Mouse (Mus musculus): ENCODE measurements at regions not wholly inside any gene's neighbourhood (a gene's known extent, or its start where the extent isn't known, plus 50 kb on each side); places are given as distances from the start of the nearest gene placed in this dataset.
"Not testable (repeated sequence)": the region's sequence is repeated elsewhere in the genome, so short reads cannot be mapped to it uniquely, and the experiment has no call there.

- no peak for ATAC-seq (ENCODE audit: low read depth)
- Histone ChIP-seq H3K4me1 (replicated peaks; ENCODE audit: control insufficient read depth, insufficient read depth, low read length) (no peaks in the 10 kb centered on the region), H3K27me3 (ENCODE audit: control insufficient read depth, insufficient read depth, low read depth, low read length) (no peaks in the 10 kb centered on the region), H3K9me3 (ENCODE audit: control insufficient read depth, low read length) (no peaks in the 10 kb centered on the region), H3K4me2 (ENCODE audit: low read depth, low read length) (no peak overlapping the region), H3K36me3 (ENCODE audit: control insufficient read depth, insufficient read depth, low read length) (no peaks in the 10 kb centered on the region), H3K4me3 (ENCODE audit: low read length) (no peak overlapping the region), H3K27ac (ENCODE audit: low read length) (no peak overlapping the region), H3K9ac (ENCODE audit: low read length) (no peak overlapping the region)
- 52% methylated on average over 9 of the region's 9 CpGs for WGBS
Measured at GRCm38 (mm10) chr13:52306783-52307440, 224.2 kb downstream of the Diras2 start.

DNA sequence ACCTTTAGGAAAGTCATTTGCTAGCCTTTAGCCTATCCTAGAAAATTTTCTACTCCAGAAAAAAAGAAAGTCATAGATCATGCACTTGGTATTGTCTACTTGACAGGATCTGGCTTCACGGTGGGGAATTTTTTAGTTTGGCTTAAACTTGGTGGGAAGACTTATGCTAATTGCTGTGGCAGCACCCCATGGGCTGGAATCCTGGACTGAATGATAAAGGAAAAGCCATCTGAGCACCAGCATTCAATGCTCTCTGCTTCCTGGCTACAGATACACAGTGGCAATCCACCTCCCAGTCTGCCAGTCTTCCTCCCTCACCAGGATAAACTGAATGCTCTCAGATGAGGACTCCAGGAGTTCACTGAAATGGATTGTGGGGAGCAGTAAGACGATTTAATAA is 220.1 kb downstream of the Diras2 start:
- WGBS, result 27% methylated on average over 2 of the region's 2 CpGs
- Histone ChIP-seq H3K4me1 (replicated peaks; ENCODE audit: control insufficient read depth, insufficient read depth, low read length) (no peaks in the 10 kb centered on the region), H3K4me2 (ENCODE audit: low read depth, low read length) (no peak overlapping the region), H3K9ac (ENCODE audit: low read length) (no peak overlapping the region), H3K36me3 (ENCODE audit: control insufficient read depth, insufficient read depth, low read length) (no peaks in the 10 kb centered on the region), H3K4me3 (ENCODE audit: low read length) (no peak overlapping the region), H3K9me3 (ENCODE audit: control insufficient read depth, low read length) (no peaks in the 10 kb centered on the region), H3K27me3 (ENCODE audit: control insufficient read depth, insufficient read depth, low read depth, low read length) (no peaks in the 10 kb centered on the region), H3K27ac (ENCODE audit: low read length) (no peak overlapping the region)
- no peak for ATAC-seq (ENCODE audit: low read depth)

GRCm38 (mm10) chr13:52318276-52318675 is 212.8 kb downstream of the Diras2 start:
- Histone ChIP-seq H3K27ac (ENCODE audit: low read length) (no peak overlapping the region), H3K9ac (ENCODE audit: low read length) (no peak overlapping the region), H3K4me3 (ENCODE audit: low read length) (no peak overlapping the region), H3K27me3 (ENCODE audit: control insufficient read depth, insufficient read depth, low read depth, low read length) (no peaks in the 10 kb centered on the region), H3K4me2 (ENCODE audit: low read depth, low read length) (no peak overlapping the region), H3K9me3 (ENCODE audit: control insufficient read depth, low read length) (no peaks in the 10 kb centered on the region), H3K4me1 (replicated peaks; ENCODE audit: control insufficient read depth, insufficient read depth, low read length) (no peaks in the 10 kb centered on the region), H3K36me3 (ENCODE audit: control insufficient read depth, insufficient read depth, low read length) (no peaks in the 10 kb centered on the region)
- ATAC-seq (ENCODE audit: low read depth), result no peak
- WGBS, result 81% methylated on average over 2 of the region's 2 CpGs

GRCm38 (mm10) chr13:52323691-52324090 is 207.4 kb downstream of the Diras2 start:
- no peak overlapping the region for H3K4me2 ChIP-seq (ENCODE audit: low read depth, low read length)
- H3K9ac ChIP-seq (ENCODE audit: low read length), result no peak overlapping the region
- 40% methylated on average over 3 of the region's 3 CpGs for WGBS
- H3K27me3 ChIP-seq (ENCODE audit: control insufficient read depth, insufficient read depth, low read depth, low read length), result no peaks in the 10 kb centered on the region
- peak overlapping the region; percentile 12; the same call in 1 of the 2 replicates for H3K27ac ChIP-seq (ENCODE audit: low read length)
- no peaks in the 10 kb centered on the region for H3K36me3 ChIP-seq (ENCODE audit: control insufficient read depth, insufficient read depth, low read length)
- H3K9me3 ChIP-seq (ENCODE audit: control insufficient read depth, low read length), result no peaks in the 10 kb centered on the region
- no peaks in the 10 kb centered on the region for H3K4me1 ChIP-seq (replicated peaks; ENCODE audit: control insufficient read depth, insufficient read depth, low read length)
- H3K4me3 ChIP-seq (ENCODE audit: low read length), result no peak overlapping the region
- ATAC-seq (ENCODE audit: low read depth), result no peak; the same call in 1 of the 2 replicates

GRCm38 (mm10) chr13:52324378-52324777 is 206.7 kb downstream of the Diras2 start:
- not testable (repeated sequence) for H3K4me3 ChIP-seq (ENCODE audit: low read length); H3K9ac ChIP-seq (ENCODE audit: low read length); H3K9me3 ChIP-seq (ENCODE audit: control insufficient read depth, low read length); H3K4me1 ChIP-seq (replicated peaks; ENCODE audit: control insufficient read depth, insufficient read depth, low read length); H3K27me3 ChIP-seq (ENCODE audit: control insufficient read depth, insufficient read depth, low read depth, low read length); H3K4me2 ChIP-seq (ENCODE audit: low read depth, low read length); H3K36me3 ChIP-seq (ENCODE audit: control insufficient read depth, insufficient read depth, low read length)
- WGBS, result 69% methylated on average over 3 of the region's 3 CpGs
- peak overlapping the region; percentile 12; the same call in 1 of the 2 replicates for H3K27ac ChIP-seq (ENCODE audit: low read length)
- ATAC-seq (ENCODE audit: low read depth), result peak; percentile 81

GRCm38 (mm10) chr13:52325647-52326046 is 205.4 kb downstream of the Diras2 start:
- ATAC-seq (ENCODE audit: low read depth); H3K4me3 ChIP-seq (ENCODE audit: low read length); H3K27me3 ChIP-seq (ENCODE audit: control insufficient read depth, insufficient read depth, low read depth, low read length); H3K9ac ChIP-seq (ENCODE audit: low read length); H3K4me2 ChIP-seq (ENCODE audit: low read depth, low read length); H3K9me3 ChIP-seq (ENCODE audit: control insufficient read depth, low read length); H3K4me1 ChIP-seq (replicated peaks; ENCODE audit: control insufficient read depth, insufficient read depth, low read length); H3K27ac ChIP-seq (ENCODE audit: low read length); H3K36me3 ChIP-seq (ENCODE audit: control insufficient read depth, insufficient read depth, low read length): not testable (repeated sequence)
- 74% methylated on average over 6 of the region's 6 CpGs for WGBS

- H3K9ac ChIP-seq (ENCODE audit: low read length), result no peak overlapping the region
- H3K27ac ChIP-seq (ENCODE audit: low read length), result no peak overlapping the region
- H3K4me2 ChIP-seq (ENCODE audit: low read depth, low read length), result no peak overlapping the region
- H3K36me3 ChIP-seq (ENCODE audit: control insufficient read depth, insufficient read depth, low read length), result no peaks in the 10 kb centered on the region
- H3K27me3 ChIP-seq (ENCODE audit: control insufficient read depth, insufficient read depth, low read depth, low read length), result no peaks in the 10 kb centered on the region
- ATAC-seq (ENCODE audit: low read depth), result no peak
- H3K9me3 ChIP-seq (ENCODE audit: control insufficient read depth, low read length), result no peaks in the 10 kb centered on the region
- no peak overlapping the region for H3K4me3 ChIP-seq (ENCODE audit: low read length)
- no peaks in the 10 kb centered on the region for H3K4me1 ChIP-seq (replicated peaks; ENCODE audit: control insufficient read depth, insufficient read depth, low read length)
- WGBS, result 87% methylated on average over 9 of the region's 9 CpGs
Measured at GRCm38 (mm10) chr13:52327734-52328133, 203.3 kb downstream of the Diras2 start.

DNA sequence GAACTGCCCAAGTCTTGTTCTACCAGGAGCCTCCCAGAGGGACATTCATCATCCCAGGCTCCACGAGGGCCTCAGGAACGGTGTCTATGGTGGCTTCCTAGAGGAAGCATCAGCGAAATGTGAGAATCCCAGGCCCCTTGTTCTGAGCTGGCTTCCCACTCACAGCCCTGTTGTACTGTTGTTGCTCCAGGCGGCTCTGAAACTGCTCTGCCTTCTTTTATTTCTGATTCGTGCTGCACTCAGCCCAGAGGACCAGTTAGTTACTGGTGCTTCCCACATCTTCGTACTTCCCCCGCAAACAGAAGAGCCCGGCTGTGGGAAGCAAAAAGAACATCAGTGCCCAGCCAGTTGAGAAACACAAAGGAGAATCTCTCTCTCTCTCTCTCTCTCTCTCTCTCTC is 202.3 kb downstream of the Diras2 start:
- no peaks in the 10 kb centered on the region for H3K27me3 ChIP-seq (ENCODE audit: control insufficient read depth, insufficient read depth, low read depth, low read length)
- H3K27ac ChIP-seq (ENCODE audit: low read length), result no peak overlapping the region
- ATAC-seq (ENCODE audit: low read depth), result no peak
- no peak overlapping the region for H3K4me2 ChIP-seq (ENCODE audit: low read depth, low read length)
- WGBS, result 58% methylated on average over 8 of the region's 8 CpGs
- H3K4me1 ChIP-seq (replicated peaks; ENCODE audit: control insufficient read depth, insufficient read depth, low read length), result no peaks in the 10 kb centered on the region
- no peak overlapping the region for H3K4me3 ChIP-seq (ENCODE audit: low read length)
- H3K9me3 ChIP-seq (ENCODE audit: control insufficient read depth, low read length), result no peaks in the 10 kb centered on the region
- no peak overlapping the region for H3K9ac ChIP-seq (ENCODE audit: low read length)
- no peaks in the 10 kb centered on the region for H3K36me3 ChIP-seq (ENCODE audit: control insufficient read depth, insufficient read depth, low read length)

DNA sequence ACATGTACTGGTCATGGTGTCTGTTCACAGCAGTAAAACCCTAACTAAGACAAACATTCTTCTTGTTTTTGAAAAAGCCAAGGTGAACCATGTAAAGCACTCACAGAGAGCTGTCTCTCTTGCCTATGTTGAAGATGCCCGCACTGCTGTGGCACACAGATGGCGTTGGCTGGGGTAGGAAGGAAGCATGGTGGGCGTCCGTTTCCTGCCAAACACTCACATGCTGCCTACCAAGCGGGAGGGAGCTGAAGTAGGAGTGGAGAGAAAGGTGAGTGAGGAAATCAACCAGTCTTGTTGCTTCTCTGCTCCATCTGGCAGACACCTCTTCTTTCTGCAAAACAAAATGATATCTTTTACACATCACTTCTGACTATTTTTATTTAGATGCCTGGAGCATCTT is 200.0 kb downstream of the Diras2 start:
- no peaks in the 10 kb centered on the region for H3K27me3 ChIP-seq (ENCODE audit: control insufficient read depth, insufficient read depth, low read depth, low read length)
- H3K4me3 ChIP-seq (ENCODE audit: low read length), result no peak overlapping the region
- H3K9ac ChIP-seq (ENCODE audit: low read length), result no peak overlapping the region
- no peaks in the 10 kb centered on the region for H3K36me3 ChIP-seq (ENCODE audit: control insufficient read depth, insufficient read depth, low read length)
- no peak overlapping the region for H3K4me2 ChIP-seq (ENCODE audit: low read depth, low read length)
- no peak overlapping the region for H3K27ac ChIP-seq (ENCODE audit: low read length)
- 75% methylated on average over 5 of the region's 5 CpGs for WGBS
- H3K4me1 ChIP-seq (replicated peaks; ENCODE audit: control insufficient read depth, insufficient read depth, low read length), result no peaks in the 10 kb centered on the region
- no peaks in the 10 kb centered on the region for H3K9me3 ChIP-seq (ENCODE audit: control insufficient read depth, low read length)
- no peak for ATAC-seq (ENCODE audit: low read depth)

GRCm38 (mm10) chr13:52334962-52335361 is 196.1 kb downstream of the Diras2 start:
- Histone ChIP-seq H3K9me3 (ENCODE audit: control insufficient read depth, low read length) (no peaks in the 10 kb centered on the region), H3K4me2 (ENCODE audit: low read depth, low read length) (no peak overlapping the region), H3K27ac (ENCODE audit: low read length) (no peak overlapping the region), H3K4me3 (ENCODE audit: low read length) (no peak overlapping the region), H3K36me3 (ENCODE audit: control insufficient read depth, insufficient read depth, low read length) (no peaks in the 10 kb centered on the region), H3K4me1 (replicated peaks; ENCODE audit: control insufficient read depth, insufficient read depth, low read length) (no peaks in the 10 kb centered on the region), H3K9ac (ENCODE audit: low read length) (no peak overlapping the region), H3K27me3 (ENCODE audit: control insufficient read depth, insufficient read depth, low read depth, low read length) (no peaks in the 10 kb centered on the region)
- no peak for ATAC-seq (ENCODE audit: low read depth)
- WGBS, result 87% methylated on average over 3 of the region's 3 CpGs
